Mouse (Mus musculus) heart, adult 11 months (tissue): ENCODE measurements around the gene Srebf1.

ENCODE experiments used
- DNase-seq: peaks from one replicate; pipeline ENCODE4 v3.0.0; 2022

Srebf1 gene

GRCm38 (mm10) chr11:60233235-60233634 is 10.9 kb upstream of the Srebf1 start:
- DNase-seq, result peak; percentile 96

- DNase-seq, result no peak
These were observed 10.2 kb upstream of the Srebf1 start for GRCm38 (mm10) chr11:60232441-60233058.

DNA sequence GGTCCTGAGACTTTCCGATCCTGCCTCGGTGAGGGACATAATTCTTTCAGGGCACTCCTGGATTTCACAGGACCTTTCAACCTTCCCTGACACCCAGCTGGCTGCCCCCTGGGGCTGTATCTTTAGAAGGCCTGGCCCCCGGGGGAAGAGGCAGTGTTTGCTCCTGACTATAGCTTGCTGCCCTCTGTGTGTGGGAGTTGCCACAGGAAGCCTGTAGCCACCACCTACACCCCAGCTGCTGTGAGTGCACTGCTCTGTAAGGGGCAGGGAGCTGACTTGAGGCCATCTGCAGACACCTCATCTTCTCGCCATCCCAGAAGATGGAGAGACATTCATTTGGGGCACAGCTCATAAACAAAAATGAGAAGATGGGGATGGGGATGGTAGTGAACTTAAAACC is 9.6 kb upstream of the Srebf1 start:
- DNase-seq, result no peak

GRCm38 (mm10) chr11:60231326-60231725 is 8.9 kb upstream of the Srebf1 start:
- no peak for DNase-seq

GRCm38 (mm10) chr11:60230512-60230911 is 8.1 kb upstream of the Srebf1 start:
- no peak for DNase-seq

- no peak for DNase-seq
These were observed 7.4 kb upstream of the Srebf1 start for GRCm38 (mm10) chr11:60229821-60230220.

DNA sequence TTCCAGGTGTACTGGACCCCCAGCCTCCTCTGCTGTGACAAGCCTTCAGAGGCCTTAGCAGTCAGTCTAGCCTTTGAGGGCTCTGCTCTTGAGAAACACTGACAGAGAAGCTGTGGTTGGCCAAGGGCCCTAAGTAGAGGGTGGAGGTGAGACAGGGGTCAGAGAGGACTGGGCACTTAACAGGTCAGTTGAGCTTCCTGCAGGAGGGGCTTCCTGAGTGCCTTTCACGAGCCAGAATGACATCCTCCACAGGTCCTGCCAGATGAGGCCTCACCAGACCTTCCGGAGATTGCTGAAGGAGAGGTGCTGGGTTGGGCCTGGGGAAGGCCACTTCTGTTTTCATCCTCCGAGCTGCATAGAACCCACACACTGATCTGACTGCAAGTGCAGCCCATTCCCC is 6.1 kb upstream of the Srebf1 start:
- DNase-seq, result peak; percentile 92

DNA sequence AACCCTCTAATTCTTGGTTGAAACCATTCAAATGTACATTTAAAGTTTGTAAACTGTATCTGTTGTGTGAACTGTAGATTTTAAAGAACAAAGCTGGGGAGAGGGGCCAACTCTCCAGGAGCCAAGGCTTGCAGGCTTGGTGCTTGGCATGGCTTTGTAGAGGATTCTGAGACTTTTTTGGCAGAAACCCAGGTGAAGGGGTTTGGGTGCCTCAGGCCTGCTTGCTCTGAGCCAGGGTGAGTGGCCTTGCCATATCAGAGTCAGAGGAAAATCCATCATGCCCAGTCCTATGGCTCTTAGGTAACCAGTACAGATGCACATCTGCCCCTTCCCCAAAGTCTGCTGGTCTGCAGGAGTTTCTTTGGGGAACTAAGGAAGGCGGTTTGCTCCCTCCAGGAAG is 3.5 kb upstream of the Srebf1 start:
- DNase-seq, result no peak

GRCm38 (mm10) chr11:60224676-60225075 is 2.3 kb upstream of the Srebf1 start:
- no peak for DNase-seq

DNA sequence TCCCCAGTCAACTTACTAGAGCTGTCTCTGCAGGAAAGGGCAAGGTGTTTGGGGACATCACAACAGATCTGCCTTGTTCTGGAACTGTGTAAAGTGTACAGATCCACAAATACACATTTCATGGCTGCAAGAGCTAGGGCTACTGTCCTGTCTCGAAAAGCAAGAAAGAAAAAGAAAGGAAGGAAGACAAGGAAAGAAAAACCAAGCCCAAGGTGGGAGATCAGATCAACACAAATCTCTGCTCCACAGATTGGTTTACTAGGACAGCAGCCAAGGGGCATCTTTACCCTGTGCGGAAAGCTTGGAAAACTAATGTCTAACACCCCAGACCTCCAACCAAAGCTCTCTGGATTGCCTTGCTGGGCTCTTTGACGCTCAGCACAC is 304 bp downstream of the Srebf1 start:
- DNase-seq, result no peak

DNA sequence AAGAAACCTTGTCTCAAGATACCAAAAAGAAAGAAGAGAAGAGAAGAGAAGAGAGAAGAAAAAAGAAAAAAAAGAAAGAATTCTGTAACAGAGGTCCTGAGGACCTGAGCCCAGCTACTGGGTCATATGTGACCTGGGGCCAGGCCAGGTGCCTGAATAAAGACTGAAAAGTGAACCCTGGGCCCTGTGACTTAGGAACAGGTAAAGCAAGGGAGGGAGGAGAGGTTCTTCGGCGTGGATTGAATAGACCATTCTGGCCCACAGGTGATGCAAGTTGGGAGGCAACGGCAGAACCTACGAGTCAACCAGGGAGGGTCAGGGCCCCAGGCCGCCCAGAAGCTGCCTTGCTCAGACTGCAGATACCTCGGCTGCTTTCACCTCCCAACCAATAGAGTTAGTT is 956 bp downstream of the Srebf1 start:
- no peak for DNase-seq

- peak; percentile 99 for DNase-seq
These were observed 2.0 kb downstream of the Srebf1 start for GRCm38 (mm10) chr11:60220291-60220804.

- no peak for DNase-seq
These were observed 2.8 kb downstream of the Srebf1 start for GRCm38 (mm10) chr11:60219609-60220008.

DNA sequence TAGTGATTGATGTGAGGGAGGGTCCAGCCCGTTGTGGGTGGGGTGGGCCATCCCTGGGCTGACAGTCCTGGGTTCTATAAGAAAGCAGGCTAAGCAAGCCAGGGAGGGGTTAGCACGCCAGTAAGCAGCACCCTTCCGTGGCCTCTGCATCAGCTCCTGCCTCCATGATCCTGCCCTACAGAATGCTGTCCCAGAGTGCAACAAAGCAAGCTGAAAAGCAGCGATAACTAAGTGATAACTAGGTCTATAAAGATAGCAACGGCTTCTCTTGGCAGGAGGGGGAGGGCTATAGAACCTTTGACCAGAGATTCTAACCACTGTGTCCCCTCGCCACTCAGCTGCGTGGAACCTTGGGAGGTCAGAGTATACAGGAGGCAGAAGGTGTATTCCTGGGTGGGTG is 4.9 kb downstream of the Srebf1 start:
- no peak for DNase-seq

- DNase-seq, result no peak
These were observed 5.7 kb downstream of the Srebf1 start for GRCm38 (mm10) chr11:60216671-60217070.

DNA sequence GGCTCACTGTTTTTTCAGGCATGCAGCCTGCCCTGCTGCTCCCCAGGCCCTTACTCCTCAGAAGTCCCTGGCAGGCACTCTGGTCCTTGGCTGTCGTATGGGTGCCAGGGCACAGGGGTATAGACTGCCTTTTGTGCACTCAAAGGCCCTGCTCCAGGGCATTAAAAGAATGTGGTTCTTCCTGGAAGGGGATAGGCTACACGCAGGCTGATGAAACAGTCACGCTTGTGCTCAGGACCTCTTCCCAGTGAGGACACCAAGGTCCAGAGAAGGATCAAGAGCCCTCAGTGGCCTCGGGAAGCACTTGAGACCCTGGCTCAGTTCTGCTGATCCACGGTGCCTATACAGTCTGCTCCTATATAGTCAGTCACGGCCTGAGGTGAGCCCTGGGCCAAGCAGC is 9.1 kb downstream of the Srebf1 start:
- DNase-seq, result no peak

DNA sequence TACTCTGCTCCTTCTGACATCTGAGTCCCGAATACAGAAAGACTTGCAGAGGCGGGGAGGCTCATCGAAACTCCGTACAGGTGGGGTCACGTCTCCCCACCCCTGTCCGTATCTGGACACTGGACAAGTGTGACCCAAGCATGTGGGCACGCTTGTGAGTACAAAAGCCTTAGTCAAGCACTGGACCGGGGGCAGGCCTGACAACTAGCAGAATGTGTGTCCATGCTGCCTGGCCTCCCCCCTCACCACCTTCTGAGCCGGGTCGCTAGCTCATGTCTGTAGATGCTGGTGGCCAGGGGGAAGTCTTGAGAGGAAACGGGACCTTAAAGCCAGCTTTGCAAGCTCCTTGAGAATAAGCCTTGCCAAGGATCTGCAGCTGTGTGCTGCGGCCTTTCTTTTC is 10.6 kb downstream of the Srebf1 start:
- DNase-seq, result peak; percentile 91

DNA sequence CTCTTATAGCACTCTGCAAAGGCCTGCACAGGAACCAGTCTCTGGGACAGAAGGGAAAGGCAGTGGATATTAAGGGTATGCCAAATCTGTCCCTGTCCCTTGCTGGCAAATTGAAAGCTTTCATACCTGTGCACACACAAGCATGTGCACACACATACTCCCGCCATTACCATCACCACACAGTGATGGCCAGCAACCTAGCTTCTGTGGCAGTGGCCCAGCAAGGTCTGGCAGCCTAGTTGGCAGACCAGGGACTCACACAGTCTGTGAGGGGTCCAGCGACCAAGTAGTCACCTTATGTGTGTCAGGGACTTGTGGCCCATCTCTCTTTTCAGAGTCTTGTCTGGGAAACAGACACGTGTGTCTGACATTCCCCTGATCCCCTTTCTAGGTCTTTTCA is 11.2 kb downstream of the Srebf1 start:
- DNase-seq, result peak; percentile 93

- DNase-seq, result peak; percentile 100
These were observed 12.1 kb downstream of the Srebf1 start for GRCm38 (mm10) chr11:60210305-60210724.

- no peak for DNase-seq
These were observed 12.5 kb downstream of the Srebf1 start for GRCm38 (mm10) chr11:60209933-60210249.

GRCm38 (mm10) chr11:60209217-60209932 is 13.0 kb downstream of the Srebf1 start:
- DNase-seq, result peak; percentile 98

DNA sequence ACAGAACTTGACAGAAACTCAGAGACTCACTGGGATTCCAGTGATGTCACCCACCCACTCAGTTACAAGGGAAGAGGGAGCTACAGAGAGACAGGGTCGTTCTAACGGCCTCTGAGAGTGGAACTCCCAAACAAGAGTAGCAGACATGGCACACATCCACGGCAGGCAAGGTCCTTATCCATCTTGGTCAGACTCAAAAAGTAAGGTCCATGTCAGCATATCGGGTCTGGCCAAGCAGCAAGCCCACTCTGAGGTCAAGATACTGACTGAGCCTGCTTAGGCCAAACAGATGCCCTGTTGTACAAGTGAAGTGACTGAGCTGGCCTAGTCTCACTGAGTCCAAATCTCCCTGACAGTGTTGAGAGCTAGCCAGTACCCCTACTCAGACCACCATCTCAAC is 13.7 kb downstream of the Srebf1 start:
- DNase-seq, result no peak

DNA sequence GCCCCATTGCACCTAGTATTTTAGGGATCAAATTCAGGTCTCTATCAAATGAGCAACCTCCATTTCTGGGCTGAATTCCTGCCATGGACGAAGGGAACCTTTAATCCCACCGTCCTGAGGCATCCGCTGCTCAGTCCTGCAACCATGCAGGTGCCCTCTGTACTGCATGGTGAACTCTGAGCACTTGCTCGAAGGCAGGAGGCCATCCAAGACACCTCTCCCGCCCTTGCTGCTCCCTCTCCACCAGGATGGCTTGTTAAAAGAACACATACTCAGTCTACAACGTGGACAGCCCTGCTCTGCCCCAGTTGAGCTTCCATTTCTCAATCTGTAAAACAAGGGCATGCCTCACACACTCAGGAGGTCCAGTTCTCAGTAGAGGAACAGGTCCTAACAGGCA is 14.2 kb downstream of the Srebf1 start:
- DNase-seq, result no peak

- peak; percentile 92 for DNase-seq
These were observed 16.2 kb downstream of the Srebf1 start for GRCm38 (mm10) chr11:60206207-60206606.

DNA sequence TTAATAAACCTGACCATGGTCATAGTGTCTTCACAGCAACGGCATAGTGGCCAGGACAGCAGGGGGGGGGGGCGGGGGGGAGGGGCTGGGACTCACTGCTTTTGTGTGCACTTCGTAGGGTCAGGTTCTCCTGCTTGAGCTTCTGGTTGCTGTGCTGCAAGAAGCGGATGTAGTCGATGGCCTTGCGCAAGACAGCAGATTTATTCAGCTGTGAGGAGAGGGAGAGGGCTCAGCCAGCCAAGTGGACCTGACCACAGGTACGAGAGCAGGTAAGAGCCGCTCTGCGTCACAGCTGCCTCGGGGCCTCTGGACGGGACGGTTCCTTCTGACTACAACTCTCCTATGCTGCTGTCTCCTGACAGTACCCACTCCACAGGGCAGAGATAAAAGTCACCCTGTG is 17.4 kb downstream of the Srebf1 start:
- DNase-seq, result no peak
